Mouse (Mus musculus) E14TG2a.4 (cell line): ENCODE measurements around the gene A1bg.

Experiments used
- H3K27me3 ChIP-seq: 2 replicates; pipeline ENCODE4 v1.6.1; 2014; ENCODE audit warnings: low read length, control low read depth; ENCODE audit not compliant: insufficient read depth
- H3K36me3 ChIP-seq: 2 replicates; pipeline ENCODE4 v1.6.1; 2014; ENCODE audit warnings: low read length, control low read depth; ENCODE audit not compliant: insufficient read depth
- H3K4me1 ChIP-seq: replicated peaks from 2 replicates; pipeline ENCODE4 v1.6.1; 2014; ENCODE audit warnings: low read depth, low read length, control low read depth
- H3K4me3 ChIP-seq: replicated peaks from 2 replicates; pipeline ENCODE4 v1.5.1; 2014; ENCODE audit warnings: mild to moderate bottlenecking, low read length
- H3K9me3 ChIP-seq: 2 replicates; pipeline ENCODE4 v1.6.1; 2014; ENCODE audit warnings: low read length, control low read depth
- CTCF ChIP-seq: conservative IDR thresholded peaks from 2 replicates; pipeline ENCODE4 v1.5.1; 2014; ENCODE audit warnings: low read length
- NANOG ChIP-seq: IDR thresholded peaks from 2 replicates; pipeline ENCODE4 v1.6.1; 2014; ENCODE audit warnings: borderline replicate concordance, low read length, mixed read lengths
- POU5F1 ChIP-seq: IDR thresholded peaks from 2 replicates; pipeline ENCODE4 v1.6.1; 2014; ENCODE audit warnings: low read length, borderline replicate concordance

The A1bg gene

DNA sequence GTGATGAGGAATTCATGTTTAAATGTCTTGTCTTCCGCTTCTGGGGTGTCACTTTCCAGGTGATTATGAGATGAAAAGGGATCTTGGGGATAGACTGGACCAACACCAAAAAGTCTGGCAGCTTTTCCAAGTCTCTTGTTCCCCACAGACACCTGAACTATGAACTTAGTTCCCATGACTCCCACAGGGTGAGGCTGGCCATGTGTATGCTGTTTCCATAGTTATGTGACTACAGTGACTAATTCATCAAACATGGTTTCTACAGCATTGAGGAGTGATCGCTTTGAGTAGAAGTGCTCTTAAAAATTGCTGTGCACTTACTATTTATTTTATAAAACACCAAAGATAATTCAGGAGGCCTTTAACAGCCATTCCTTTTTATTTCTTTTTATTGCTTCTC, 34.1 kb downstream of the A1bg start:
- no peak for TF ChIP-seq CTCF
- no peak for TF ChIP-seq NANOG
- Histone ChIP-seq H3K4me3 (no peak overlapping the region), H3K36me3 (no peaks in the 10 kb centered on the region)

DNA sequence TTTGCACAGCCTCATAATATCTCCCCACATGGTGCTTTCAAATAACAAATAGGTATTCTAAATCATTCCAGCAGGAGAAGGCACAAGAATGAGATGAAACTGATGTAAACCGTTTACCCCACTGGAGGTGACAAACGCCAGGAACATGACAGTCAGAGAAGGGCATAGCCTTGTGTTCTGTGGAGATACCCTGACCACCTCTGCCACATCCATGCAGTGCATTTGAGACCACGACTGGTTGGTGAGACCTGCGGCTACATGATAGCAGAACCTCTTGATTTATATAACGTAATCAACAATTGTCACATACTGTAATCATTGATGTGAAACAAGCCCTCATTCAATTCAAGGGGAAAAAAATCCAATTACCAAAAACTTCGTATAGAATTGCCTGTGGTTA, 47.1 kb downstream of the A1bg start:
- TF ChIP-seq POU5F1 (no peak), NANOG (no peak), CTCF (no peak)
- Histone ChIP-seq H3K27me3 (no peaks in the 10 kb centered on the region), H3K9me3 (no peaks in the 10 kb centered on the region), H3K4me1 (no peaks in the 10 kb centered on the region), H3K4me3 (no peak overlapping the region), H3K36me3 (no peaks in the 10 kb centered on the region)

More for the DNA sequence above, 34.1 kb downstream of the A1bg start:
- H3K4me1 ChIP-seq: no peaks in the 10 kb centered on the region
- H3K9me3 ChIP-seq: no peaks in the 10 kb centered on the region
- H3K27me3 ChIP-seq: no peaks in the 10 kb centered on the region

DNA sequence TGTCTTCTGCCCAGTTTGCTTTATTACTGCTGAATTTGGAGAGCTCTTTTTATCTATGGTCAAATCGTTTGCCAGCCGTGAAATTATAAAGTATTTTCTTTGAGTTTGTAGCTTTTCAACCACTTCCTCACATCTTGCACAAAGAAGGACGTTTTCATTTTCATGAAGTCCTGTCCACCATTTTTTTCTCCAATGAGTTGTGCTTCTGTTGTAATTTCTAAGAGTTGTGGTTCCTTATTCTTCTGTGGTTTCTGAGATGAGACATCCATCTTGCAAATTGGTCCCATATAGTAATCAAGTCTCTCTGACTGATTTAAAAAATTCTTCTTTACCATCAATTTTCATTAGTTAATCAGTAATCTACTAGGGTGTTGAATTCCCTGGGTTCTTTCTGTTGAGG, 60.4 kb downstream of the A1bg start:
- H3K36me3 ChIP-seq: no peaks in the 10 kb centered on the region
- no peak overlapping the region for H3K4me3 ChIP-seq
- H3K9me3 ChIP-seq: no peaks in the 10 kb centered on the region
- TF ChIP-seq CTCF: no peak
- no peak for TF ChIP-seq POU5F1
- H3K4me1 ChIP-seq: no peaks in the 10 kb centered on the region
- no peaks in the 10 kb centered on the region for H3K27me3 ChIP-seq

DNA sequence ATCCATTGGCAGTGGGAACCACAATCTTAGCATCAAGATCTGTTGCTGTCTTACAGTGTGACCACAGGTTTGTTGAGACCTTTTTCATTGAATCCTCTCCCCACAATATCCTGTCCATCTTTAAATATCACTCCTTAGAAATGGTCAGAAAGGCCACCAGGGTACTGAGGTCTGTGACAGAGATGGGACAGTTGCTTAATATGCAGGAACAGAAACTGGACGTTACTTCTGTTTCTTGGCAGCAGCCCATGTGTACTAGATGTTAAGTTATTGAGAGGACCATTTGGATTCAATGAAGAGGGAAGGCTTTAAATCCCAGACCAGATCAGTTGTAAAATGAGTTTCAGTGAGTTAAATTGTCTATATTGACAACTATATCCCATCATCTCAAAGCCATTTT, 67.7 kb downstream of the A1bg start:
- Histone ChIP-seq H3K4me3 (no peak overlapping the region), H3K4me1 (peaks cover 12% of the 10 kb centered on the region), H3K9me3 (peaks cover 7% of the 10 kb centered on the region; the same call in 1 of the 2 replicates), H3K36me3 (no peaks in the 10 kb centered on the region), H3K27me3 (peaks cover 9% of the 10 kb centered on the region; the same call in 1 of the 2 replicates)
- TF ChIP-seq POU5F1 (no peak), CTCF (no peak), NANOG (no peak)

DNA sequence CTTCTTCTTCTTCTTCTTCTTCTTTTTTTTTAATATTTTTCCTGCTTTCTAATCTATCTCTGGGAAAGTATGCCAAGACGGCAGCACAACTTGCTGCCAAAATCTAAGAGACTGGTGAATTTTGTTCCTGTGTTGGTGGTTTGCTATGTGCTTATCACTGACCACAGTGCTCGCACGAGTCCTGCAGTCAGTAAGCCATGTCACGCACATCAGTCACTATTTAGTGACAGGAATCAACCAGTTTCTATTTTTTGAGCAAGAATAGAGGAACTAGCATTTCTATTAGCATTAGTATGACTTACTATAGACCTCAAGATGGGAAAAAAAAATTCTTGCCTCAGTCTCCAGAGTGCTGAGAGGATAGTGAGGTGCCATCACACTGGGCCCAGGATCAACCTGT, 68.7 kb downstream of the A1bg start:
- no peak overlapping the region for H3K4me3 ChIP-seq
- peaks cover 7% of the 10 kb centered on the region; the same call in 1 of the 2 replicates for H3K9me3 ChIP-seq
- peaks cover 9% of the 10 kb centered on the region; the same call in 1 of the 2 replicates for H3K27me3 ChIP-seq
- no peak for TF ChIP-seq CTCF
- no peak for TF ChIP-seq POU5F1
- no peak for TF ChIP-seq NANOG
- no peaks in the 10 kb centered on the region for H3K36me3 ChIP-seq
- peaks cover 12% of the 10 kb centered on the region for H3K4me1 ChIP-seq

DNA sequence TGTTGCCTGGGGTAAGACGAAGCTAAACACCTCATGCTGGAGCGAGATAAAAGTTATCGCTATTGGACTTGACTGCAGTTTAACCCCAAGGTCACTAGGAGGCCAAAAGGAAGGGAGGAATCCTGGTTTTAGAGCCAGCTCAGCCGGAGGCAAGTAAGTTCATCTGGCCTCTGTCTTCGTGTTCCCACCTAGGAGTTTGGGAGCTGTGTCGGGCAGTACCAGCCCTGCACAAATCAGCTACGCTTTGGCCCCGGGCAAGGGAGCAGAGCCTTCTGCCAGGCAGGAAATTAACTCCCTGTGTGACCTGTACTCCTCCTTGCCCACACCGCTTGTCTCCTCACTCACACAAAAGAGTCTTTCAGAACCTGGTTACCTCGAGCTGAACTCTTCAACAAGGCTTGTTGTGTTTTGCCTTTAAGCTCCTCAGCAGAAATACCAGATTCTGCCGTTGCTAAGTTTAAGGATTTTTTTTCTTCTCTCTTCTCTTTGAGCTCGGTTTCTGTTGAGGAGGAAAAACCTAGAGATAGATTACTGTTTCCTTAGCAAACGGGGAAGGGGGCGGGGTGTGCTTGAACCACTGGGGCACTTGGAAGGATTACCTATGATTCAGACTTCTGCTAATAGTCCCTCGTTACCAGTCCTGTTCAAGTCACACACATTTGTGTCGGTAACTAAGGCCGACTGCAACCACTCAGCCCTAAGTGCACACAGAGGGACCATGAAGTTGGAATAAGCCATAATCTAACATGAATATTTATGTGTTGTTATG, 69.4 kb downstream of the A1bg start, which contains the start of gene Fam84b:
Fam84b (minus strand) TSS at position 548 of the 769 bp plus-strand sequence.
- H3K4me3 ChIP-seq: no peak within 1 kb of the TSS
- H3K27me3 ChIP-seq: peaks cover 9% of the 10 kb centered on the region; the same call in 1 of the 2 replicates
- H3K36me3 ChIP-seq: no peaks in the 10 kb centered on the region
- H3K9me3 ChIP-seq: peaks cover 7% of the 10 kb centered on the region; the same call in 1 of the 2 replicates
- peaks cover 12% of the 10 kb centered on the region for H3K4me1 ChIP-seq
- TF ChIP-seq NANOG (no peak), CTCF (no peak), POU5F1 (no peak)

DNA sequence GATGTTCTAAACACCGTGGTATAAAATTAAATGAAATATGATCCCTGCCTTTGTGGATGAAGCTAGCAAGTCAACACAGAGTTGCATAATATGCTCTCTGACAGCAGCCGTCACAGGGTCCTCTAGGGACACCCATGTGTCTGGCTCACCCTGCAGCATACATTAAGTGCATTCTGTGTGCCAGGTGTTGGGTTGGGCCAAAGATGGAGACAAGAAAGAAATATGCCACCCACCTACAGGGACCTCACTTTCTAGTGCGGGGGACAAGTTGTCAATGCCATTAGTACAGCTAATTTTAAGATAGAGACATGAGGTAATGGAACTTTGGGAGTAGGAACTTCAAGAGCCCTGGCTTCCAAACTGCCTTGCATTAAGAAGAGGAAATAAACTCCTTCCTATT, 74.2 kb downstream of the A1bg start:
- Histone ChIP-seq H3K9me3 (no peaks in the 10 kb centered on the region), H3K4me1 (peaks cover 10% of the 10 kb centered on the region), H3K36me3 (no peaks in the 10 kb centered on the region), H3K27me3 (peaks cover 18% of the 10 kb centered on the region), H3K4me3 (no peak overlapping the region)
- no peak for TF ChIP-seq POU5F1
- TF ChIP-seq CTCF: no peak
- no peak for TF ChIP-seq NANOG
